Mouse (Mus musculus): ENCODE results near the gene Mad2l1bp.

Mad2l1bp gene

DNA sequence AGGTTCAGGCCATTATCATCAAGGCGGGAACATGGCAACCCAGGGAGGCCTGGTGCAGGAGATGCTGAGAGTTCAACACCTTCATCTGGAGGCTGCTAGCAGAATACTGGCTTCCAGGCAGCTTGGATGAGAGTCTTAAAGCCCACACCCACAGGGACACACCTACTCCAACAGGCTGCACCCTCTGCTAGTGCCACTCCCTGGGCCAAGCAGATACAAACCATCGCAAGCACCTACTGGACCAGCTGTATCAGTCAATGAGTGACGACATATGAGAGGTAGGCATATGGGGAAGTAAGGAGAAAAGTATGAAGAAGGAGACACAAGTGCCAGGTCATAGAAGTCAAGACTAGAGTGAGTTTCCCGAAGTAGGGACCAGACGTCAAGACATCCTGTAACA lies 3.3 kb upstream of the Mad2l1bp start:
- DNase-seq (ENCODE audit: low read depth, low spot score) = no peak

DNA sequence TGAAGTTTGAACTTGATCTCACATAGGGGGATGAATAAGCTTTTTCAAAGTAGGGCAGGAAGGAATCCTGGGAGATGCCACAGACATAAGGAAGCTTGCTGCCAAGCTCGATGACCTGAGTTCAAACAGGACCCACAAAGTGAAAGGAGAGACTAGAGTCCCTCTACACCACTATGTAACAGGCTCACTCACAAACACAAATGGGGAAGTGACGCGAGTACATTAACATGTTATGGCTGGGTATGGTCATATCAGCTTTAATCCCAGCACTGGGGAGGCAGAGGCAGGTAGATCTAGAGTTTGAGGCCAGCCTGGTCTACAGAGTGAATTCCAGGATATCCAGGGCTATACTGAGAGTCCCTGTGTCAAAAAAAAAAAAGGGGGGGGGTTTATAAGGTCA lies 983 bp upstream of the Mad2l1bp start:
- no peak for DNase-seq (ENCODE audit: low read depth, low spot score)

DNA sequence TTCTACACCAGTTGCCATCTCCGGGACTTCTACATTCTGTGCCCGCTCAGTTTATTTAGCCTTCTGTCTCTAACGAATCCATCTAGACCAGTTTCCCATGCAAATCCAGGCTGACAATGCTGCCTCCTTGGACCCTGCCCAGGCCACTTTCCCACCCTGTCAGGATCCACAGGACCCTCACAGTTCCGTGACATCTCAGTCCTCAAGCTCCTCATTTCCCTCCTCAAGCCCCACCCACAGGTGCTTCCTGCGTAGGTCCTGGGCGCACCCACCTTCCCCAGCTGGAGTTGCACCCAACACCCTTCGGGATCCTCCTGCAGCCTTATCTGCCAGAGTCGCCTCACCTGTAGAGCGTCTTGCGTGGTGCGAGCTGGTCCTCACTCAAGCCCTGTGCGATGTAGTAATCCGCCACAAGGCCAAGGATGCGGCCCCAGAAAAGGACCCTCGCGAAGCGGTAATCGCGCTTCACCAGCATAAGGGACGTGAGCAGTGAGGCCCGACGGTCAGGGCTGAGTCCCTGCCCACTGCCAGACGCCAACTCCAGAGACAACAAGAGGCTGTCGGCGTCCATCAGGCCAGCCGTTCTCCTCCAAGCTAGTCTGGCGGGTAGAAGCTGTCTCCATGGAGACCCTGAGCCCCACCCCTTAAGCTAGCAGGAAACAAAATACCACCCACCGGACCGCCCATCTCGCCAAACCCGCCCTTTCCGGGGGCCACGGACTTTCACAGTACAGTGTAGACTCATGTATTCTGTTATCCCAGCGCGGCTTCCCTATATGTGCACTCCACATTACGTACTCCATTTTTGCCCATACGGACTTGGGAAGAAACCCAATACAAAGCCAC lies 9.6 kb downstream of the Mad2l1bp start, which contains the start of gene Rsph9:
Gene Rsph9, minus strand, starts transcription at position 639 of the 846 bp plus-strand sequence.
- no peak for DNase-seq (ENCODE audit: low read depth, low spot score)

DNA sequence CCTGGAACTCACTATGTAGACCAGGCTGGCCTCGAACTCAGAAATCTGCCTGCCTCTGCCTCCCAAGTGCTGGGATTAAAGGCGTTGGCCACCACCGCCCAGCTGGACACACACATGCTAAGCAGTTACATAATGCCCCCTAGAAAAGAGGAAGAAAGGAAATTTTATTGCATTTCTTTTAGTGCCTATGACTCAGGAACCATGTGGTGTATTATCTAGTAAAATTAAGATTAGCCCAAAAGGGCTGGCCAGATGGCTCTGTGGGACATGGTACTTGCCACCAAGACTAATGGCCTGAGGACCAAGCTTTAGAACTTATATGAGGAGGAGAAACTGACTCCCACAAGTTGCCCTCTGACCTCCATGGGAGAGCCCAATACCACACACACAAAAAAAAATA lies 13.5 kb downstream of the Mad2l1bp start:
- DNase-seq (ENCODE audit: low read depth, low spot score) = no peak

DNA sequence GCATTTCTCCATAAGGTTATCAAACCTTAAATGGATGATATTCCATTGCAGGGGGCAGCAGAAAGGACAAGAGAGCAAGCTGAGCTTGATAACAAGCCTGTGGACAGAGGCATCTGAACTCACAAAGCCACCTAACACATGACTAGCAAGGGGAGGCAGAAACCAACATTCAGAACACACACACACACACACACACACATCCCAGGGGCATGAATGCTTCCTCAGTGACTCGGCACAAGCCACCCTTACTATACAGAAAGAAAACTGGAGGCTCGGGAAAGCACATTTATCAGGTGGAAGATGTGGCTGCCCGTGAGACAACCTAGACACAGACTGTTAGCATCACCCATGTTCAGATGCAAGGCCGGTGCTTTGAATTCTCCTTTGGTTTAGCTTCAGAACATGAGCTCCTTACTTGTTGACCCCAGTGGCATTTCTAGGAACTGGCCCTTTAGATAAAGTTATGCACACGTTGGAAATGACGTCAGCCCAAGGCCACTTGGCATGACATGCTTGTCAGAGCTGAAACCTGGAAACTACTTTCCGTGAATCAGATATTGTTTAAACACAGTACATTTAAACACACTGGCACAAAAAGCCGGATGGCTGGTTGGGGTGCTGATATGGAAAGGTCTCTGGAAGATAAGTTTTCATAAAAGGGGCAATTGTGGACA lies 14.7 kb downstream of the Mad2l1bp start:
- no peak for DNase-seq (ENCODE audit: low read depth, low spot score)

DNA sequence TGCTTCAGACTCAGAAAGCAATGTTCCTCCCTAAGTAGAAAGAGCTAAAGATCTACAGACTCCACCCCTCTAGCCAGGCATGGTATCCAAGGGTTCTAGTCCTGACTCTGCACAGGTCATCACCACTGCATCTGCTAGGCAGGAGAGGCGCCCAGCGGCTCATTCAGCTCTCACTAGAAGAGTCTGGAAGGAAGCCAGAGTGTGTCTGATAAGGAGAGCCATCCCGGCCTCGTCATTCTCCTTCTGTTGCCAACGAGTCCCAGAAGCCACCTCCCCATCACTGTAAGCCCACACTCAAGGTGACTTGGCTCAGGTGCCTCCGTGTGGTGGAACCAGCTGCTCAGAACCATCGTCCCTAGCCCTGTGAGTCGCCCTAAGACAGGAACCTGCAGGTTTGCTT lies 20.5 kb downstream of the Mad2l1bp start:
- no peak for DNase-seq (ENCODE audit: low read depth, low spot score)

DNA sequence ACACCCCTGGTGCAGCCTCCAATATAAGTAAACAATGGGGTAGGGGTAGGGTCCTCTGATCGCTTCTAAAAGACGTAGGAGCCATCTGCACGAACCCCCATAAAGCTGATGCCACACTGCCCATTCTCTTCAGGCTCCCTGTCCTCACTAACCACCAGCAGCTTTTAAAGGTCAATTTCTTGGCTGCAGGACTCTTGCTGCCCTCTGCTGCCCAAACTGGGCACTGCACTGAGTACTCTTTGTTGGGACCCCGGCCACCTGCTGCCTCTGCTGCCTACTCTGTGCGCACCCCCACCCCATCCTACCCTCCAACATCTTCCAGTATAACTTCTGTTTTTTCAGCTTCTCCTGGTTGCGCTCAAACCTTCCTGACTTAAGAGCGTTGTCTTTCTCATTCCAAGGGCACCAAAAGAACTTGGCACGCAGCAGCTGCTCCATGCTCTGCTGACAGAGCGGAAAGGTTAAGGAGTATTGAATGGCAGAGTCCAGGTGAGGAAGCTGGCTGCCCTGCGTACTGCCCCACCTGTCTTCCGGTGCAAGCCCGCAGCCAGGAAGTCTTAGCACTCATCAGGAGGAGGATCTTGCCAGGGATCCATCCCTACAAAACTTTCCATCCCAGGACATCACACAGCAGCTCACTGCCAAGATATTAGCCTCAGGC lies 21.2 kb downstream of the Mad2l1bp start:
- DNase-seq (ENCODE audit: low read depth, low spot score) = no peak

DNA sequence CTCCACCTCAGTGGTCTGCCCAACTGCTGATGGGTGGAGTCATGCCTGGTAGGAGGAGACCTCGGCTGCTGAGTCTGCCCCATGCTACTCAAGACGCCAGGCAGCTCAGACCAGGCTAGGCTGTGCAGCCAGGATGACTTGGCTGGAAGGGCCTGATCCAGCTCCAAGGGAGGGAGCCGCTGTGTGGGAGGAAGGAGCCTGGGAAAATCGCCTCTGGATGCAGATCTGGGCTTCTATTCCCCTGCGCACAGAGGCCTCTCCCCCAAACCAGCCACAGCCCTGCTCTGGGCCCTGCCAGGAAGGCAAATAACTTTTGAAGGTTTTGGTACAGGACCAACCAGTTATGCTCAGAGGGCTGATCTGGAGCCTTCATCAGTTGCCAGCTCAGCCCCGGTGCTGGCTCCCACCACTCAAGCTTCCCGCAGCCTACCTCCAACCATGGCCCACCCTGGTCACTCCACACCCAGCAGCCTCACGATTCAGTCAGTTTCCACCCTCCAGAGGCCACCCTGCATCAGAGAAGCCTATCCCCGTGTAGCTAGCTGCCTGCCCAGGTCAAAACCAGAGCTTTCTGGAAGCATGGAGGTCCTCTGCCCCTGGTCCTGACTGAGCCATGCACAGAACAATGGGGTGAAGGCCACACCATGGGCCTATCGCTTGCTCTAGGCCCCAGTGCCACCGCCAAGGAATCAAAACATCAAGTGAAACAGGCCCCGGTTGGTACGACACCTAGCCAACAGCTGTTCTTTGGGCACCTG lies 23.4 kb downstream of the Mad2l1bp start:
- no peak for DNase-seq (ENCODE audit: low read depth, low spot score)

DNA sequence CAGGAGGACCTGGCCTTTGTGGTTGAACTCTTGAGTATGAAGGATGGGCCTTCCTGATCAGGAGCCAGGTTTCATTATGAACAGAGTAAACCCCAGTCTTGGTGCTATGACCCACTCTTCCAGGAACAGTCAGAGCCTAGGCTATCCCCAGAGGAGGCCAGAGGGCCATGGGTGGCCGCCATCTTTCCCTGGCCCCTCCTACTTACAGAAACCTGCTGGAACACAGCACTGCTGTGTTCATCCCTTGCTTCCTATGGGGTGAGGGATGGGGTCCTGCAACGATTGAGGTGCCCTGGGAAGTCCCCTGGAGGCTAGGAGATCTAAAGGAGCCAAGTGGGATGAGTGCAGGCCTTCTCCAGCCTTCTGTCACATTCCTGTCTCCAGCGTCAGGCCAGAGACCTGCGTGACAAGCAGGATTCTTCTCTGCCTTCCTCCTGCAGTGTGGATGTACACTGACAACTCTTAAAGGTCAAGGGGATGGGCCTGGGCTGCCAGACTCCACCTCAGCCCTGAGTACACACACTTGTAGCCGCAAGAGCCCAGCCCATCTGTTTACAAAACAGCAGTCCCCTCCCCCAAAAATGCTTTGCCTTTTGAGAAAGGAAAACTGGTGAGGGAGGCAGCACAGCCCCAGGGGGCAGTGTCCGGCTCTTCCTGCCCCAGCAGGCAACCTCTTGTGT lies 25.4 kb downstream of the Mad2l1bp start:
- no peak for DNase-seq (ENCODE audit: low read depth, low spot score)

DNA sequence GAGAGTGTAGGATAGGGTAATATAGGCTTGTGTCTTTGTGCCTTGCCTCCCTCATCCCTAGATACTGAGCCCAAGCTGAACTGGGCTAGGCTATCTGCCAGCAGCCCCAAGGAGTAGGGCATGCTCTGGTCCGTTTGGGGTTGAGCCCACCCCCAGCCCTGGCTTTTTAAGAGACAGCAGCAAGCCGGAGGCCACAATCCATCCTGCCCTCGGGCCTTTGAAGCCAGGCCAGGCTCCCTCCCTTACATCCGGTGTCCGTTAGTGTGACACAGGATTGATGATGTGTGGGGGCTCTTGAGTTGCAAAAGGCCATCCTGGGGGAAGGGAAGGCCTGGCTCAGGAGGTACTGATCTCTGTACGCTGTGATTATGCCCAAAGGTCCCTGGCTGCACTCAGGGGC lies 26.7 kb downstream of the Mad2l1bp start:
- no peak for DNase-seq (ENCODE audit: low read depth, low spot score)

DNA sequence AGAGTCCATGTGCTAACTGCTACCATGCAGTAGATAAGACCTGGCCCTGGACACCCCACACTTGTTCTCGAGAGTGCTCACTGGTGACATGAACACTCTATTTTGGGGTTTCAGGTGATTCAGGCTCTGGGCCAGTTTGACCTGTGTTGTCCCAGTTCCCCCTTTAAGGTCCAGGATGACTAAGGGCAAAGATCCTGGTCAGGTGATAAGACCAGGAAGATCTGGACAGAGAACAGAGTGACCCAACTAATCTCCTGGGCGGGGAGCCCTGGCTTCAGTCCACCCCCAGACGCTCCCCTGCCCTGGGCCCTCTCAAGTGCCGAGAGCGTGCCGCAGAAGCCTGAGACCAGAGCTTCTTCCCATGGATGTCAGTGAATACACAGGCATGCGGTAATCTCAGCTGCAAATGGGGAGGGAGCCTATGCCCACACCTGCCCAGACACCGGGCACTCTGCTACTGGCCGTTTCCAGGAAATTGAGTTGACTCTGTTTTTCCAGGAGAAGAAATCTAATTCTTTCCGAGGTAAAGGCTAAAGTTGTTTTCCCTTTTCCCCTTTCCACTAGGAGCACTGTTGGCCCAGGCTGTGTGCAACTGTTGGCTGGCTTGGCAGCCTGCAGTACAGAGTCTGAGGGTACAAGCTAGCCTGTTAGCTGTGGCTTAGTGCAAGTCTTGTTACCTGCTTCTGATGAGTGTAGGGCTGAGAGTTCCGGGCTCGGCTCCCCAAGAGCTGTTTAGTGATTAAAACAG lies 29.2 kb downstream of the Mad2l1bp start:
- DNase-seq (ENCODE audit: low read depth, low spot score) = no peak

DNA sequence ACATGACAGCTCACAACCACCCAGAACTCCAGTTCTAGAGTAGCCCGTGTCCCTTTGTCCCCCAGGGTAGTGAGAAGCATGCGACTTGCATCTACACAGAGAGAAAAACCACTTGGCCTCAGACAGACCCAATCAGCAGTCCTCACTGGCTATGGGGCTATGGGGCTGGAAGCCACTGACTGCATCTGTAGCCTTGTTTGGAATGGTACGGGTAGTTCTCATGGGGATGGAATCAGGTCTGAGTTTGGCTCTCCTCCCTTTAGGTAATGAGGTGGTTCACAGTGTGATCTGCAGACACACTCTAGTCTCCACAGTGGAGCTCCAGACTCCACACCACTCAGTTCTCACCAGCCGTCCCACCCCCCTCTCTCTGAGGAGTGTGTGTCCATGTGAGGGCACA lies 30.1 kb downstream of the Mad2l1bp start:
- DNase-seq (ENCODE audit: low read depth, low spot score) = no peak

DNA sequence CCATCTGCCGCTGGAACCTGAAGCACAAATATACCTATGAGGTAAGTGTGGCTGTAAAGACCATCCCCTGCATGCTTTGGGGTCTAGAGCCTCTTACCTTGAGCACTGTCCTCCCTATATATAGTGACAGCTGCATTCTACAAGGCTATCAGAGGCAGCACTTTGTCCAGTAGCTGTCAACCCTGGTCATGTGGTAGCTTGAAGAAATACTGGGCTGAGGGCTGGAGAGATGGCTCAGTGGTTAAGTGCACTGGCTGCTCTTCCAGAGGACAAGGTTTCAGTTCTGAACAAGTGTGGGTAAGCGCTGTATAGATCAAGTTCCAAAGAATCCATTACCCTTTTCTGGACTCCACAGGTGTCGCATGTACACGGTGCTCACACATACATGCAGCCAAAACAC lies 30.6 kb downstream of the Mad2l1bp start:
- no peak for DNase-seq (ENCODE audit: low read depth, low spot score)

DNA sequence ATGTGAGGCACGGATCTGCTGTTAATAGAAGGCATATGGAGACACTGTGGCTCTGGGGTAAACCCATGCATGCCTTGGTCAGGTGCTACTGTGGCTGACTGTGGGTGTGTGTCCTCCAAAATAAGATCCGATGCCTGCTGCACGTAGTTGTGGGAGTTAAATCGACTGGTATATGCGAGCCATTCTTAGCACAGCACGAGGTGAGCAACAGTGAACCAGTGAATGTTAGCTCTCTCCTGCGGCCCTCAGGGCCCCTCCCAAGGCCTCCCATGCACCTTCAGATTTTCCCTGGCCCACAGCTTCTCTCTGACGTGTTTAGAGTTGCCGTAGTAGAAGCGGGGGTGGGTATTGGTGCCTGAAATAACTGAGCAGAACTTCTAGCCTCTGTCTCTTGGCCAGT lies 33.7 kb downstream of the Mad2l1bp start:
- DNase-seq (ENCODE audit: low read depth, low spot score) = no peak

DNA sequence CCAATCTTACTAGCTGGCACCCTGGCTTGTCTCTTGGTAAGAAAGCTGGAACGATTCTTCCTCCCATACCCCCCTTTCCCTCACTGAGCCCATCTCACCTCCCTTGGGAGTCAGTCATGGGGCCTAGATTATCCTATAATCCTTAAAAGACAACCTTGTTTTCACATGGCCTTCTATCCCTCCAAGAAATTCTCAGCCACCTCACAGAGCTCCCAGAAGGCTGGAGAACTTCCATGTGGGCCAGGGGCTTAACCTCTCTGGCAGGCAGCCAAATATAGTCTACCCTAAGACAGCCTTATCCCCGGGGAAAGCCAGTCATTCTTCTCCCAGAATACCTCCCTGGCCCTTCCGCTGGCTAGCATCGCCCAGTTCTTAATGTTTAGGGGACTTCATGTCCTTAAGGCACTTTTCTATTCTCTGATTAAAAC lies 34.9 kb downstream of the Mad2l1bp start:
- no peak for DNase-seq (ENCODE audit: low read depth, low spot score)

DNA sequence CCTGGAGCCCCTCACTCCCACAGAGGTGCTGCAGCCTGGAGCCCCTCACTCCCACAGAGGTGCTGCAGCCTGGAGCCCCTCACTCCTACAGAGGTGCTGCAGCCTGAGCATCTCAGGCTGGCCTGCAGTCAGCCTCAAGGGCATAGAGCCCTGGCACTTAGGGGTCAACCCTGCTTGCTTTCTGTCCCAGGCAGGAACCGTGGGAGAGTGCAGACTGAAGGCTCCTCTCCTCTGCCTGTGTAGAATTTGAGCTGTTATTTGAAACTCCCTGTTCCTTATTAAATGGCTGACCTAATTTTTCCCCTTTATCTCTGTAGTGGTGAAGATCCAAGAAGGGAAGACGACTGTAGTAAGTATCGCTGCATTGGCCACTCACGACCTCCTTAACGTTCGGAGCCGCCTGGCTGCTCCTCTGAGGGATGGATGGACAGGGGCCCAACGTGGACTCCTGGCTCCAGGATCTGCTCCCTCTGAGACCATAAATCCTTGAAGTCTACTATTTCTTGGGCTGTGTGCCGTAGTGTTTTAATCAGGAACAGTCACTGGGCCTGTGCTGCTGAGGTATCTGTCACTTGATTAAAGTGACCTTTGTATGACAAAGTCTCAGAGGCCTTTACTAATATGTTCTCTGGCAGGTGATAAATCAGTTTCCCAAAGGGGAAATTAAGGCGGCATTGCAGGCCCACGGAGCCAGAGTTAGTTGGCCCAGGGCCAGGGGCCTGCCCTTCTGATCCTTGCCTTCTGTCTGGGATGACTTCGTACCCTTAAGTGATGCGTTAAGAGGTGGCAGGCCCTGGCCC lies 35.5 kb downstream of the Mad2l1bp start:
- no peak for DNase-seq (ENCODE audit: low read depth, low spot score)

DNA sequence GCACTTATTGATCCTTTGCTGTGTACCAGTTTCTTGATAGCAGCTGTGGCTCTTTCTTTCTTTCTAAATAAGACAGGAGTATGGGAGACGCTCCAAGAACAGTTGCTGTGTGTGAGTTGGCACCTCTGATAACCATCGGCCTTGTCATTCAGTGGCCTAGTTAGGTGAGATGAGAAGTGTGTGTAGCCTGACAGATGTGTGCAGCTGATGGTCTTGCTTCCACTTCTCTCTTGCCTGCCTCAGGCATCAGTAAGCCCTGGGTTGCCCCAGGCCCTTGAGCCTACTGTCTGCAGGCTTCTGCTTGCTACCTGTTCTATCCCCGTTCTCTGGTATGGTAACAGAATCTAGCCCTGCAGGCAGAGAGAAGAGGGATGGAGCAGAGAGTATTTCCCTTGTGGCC lies 36.5 kb downstream of the Mad2l1bp start:
- DNase-seq (ENCODE audit: low read depth, low spot score) = no peak

DNA sequence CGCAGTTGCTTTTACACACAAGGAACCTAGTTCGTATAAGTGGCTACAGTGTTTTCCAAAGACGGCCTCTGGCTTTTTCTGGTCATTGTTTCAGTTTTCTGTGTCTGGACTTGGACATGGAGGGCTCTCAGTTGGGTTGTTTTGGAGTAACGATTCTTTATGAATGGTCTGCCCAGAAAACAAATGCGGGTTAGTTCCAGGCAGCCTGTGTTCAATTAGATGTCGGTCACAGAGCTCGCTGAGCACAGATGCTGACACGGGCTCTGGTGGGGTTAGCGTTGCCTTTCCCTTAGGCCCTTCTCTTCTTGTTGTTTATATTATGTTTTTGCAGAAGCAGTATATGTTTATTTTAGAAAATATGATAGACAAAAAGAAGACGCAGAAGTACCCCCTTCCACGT lies 37.2 kb downstream of the Mad2l1bp start:
- no peak for DNase-seq (ENCODE audit: low read depth, low spot score)

DNA sequence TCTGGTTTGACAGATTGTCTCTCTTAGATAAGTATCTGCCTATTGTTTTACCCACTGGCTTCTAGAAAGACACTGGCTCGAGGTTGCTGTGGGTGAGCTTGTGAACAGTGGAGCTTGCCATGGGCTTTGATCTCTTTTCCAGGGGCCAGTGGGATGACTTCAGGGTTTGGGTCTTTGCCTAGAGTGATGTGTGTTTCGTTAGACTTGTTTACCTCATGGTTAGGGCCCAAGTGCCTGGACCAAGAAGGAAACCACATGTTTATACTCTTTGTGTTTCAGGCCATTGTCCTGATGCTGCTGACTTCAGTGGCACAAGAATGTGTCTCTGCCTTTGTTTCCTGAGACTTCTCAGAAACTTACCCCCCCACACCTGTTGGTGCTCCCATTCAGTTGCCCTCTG lies 37.9 kb downstream of the Mad2l1bp start:
- DNase-seq (ENCODE audit: low read depth, low spot score) = no peak
